Mouse (Mus musculus): Measurements from ENCODE around the gene H2-D1. TPM values are rescaled to one million over a fixed set of nuclear protein-coding genes. Genes with fewer than 3 reads are reported as not detected.
"Not testable (repeated sequence)": the region's sequence is repeated elsewhere in the genome, so short reads cannot be mapped to it uniquely, and the experiment has no call there.

The H2-D1 gene
- polyA plus RNA-seq, 1 experiment from 2014 or later: 60.1 TPM

GRCm38 (mm10) chr17:35233114-35233980, 29.2 kb upstream of the H2-D1 start, which contains the start of gene Atp6v1g2:
TSS of gene Atp6v1g2 (plus strand) at chr17:35233660.
- peaks cover 39% of the 10 kb centered on the region for H3K4me1 ChIP-seq (replicated peaks)
- peaks cover 49% of the 10 kb centered on the region for H3K36me3 ChIP-seq
- peak within 1 kb of the TSS; percentile 98; the same call in 1 of the 2 replicates for H3K27ac ChIP-seq
- DNase-seq (ENCODE audit: low spot score): no peak
- WGBS: 88% methylated on average over 18 of the region's 18 CpGs
- no peaks in the 10 kb centered on the region for H3K27me3 ChIP-seq (ENCODE audit: insufficient read depth, poor library complexity, severe bottlenecking)
- peak within 1 kb of the TSS; percentile 74 for H3K4me3 ChIP-seq
- H3K9me3 ChIP-seq: no peaks in the 10 kb centered on the region

- H3K27me3 ChIP-seq (ENCODE audit: insufficient read depth, poor library complexity, severe bottlenecking); H3K9me3 ChIP-seq; DNase-seq (ENCODE audit: low spot score): not testable (repeated sequence)
- peaks cover 42% of the 10 kb centered on the region for H3K36me3 ChIP-seq
- peak overlapping the region; percentile 98; the same call in 1 of the 2 replicates for H3K27ac ChIP-seq
- WGBS: 90% methylated on average over 7 of the region's 7 CpGs
- H3K4me3 ChIP-seq: peak overlapping the region; percentile 74
- H3K4me1 ChIP-seq (replicated peaks): peaks cover 39% of the 10 kb centered on the region
Measured at GRCm38 (mm10) chr17:35234090-35234489, 28.4 kb upstream of the H2-D1 start.

DNA sequence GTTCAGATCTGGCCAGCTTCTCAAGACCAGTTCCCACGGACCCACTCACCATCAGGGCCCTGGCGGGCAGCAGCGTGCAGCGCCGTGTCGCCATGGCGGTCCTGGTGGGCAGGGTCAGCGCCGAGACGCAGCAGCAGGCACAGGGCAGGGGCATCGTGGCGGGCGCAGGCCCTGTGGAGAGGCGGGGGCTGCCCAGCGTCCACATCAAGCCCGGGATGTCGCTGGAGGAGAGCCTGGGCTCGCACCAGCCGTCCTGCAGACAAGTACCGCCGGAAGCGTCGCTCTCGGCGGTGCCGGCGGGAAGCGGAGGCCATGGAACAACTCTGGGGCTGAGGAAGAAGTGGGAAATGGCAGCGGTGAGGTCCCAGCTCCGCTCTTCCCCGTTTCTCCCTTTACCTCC, 27.6 kb upstream of the H2-D1 start:
- WGBS: 4% methylated on average over 31 of the region's 31 CpGs
- Histone ChIP-seq H3K27ac (peak overlapping the region; percentile 98), H3K9me3 (no peaks in the 10 kb centered on the region), H3K36me3 (peaks cover 34% of the 10 kb centered on the region), H3K4me1 (replicated peaks) (peaks cover 40% of the 10 kb centered on the region), H3K4me3 (peak overlapping the region; percentile 74), H3K27me3 (ENCODE audit: insufficient read depth, poor library complexity, severe bottlenecking) (no peaks in the 10 kb centered on the region)
- DNase-seq (ENCODE audit: low spot score): peak; percentile 69

DNA sequence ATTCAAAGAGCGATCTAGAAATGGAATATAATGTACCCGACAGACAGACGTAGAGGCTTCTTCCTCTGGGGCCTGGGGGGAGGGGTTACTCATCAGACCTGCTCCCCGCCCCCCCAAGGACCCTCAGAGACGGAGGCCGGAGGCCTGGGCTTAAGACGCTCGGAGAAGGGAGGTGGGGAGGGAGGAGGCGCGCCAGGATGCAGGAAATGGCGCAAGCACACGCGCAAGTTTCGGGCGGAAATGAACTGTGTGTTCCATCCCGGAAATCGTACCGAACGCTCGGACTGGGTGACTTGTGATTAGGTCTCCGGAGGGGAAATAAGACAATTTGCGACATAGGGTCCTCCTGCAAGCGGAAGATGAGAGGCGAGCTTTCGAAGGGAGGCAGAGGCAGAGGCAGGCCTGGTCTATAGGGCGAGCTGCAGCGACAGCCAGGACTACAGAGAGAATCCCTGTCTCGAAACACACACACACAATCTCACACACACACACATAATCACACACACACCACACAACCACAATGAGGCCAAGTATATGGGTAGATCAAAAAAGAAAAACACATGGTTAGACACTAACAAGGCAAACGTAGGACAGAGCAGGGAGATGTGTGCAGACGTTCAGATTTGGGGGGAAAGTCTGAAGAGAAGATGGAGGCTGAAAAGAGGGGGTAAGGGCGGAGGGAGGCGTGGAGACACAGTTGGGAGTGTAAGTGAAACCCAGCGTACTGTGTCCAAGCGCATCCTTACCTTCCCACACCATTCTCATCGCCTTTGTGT, 26.7 kb upstream of the H2-D1 start, which contains the start of gene Nfkbil1:
TSS of gene Nfkbil1 (minus strand) at position 179 of the 776 bp plus-strand sequence.
- peak; percentile 91 for DNase-seq (ENCODE audit: low spot score)
- under 1% methylated on average over 35 of the region's 35 CpGs for WGBS
- no peaks in the 10 kb centered on the region for H3K27me3 ChIP-seq (ENCODE audit: insufficient read depth, poor library complexity, severe bottlenecking)
- H3K27ac ChIP-seq: peak within 1 kb of the TSS; percentile 98
- peaks cover 49% of the 10 kb centered on the region for H3K4me1 ChIP-seq (replicated peaks)
- no peaks in the 10 kb centered on the region for H3K9me3 ChIP-seq
- peak within 1 kb of the TSS; percentile 74 for H3K4me3 ChIP-seq
- H3K36me3 ChIP-seq: peaks cover 26% of the 10 kb centered on the region

- H3K27ac ChIP-seq: peak overlapping the region; percentile 98
- under 1% methylated on average over 18 of the region's 18 CpGs for WGBS
- peaks cover 21% of the 10 kb centered on the region for H3K36me3 ChIP-seq
- no peaks in the 10 kb centered on the region for H3K9me3 ChIP-seq
- peak; percentile 97 for DNase-seq (ENCODE audit: low spot score)
- peaks cover 52% of the 10 kb centered on the region for H3K4me1 ChIP-seq (replicated peaks)
- H3K4me3 ChIP-seq: peak overlapping the region; percentile 74
- no peaks in the 10 kb centered on the region for H3K27me3 ChIP-seq (ENCODE audit: insufficient read depth, poor library complexity, severe bottlenecking)
Measured at GRCm38 (mm10) chr17:35236390-35236746, 26.2 kb upstream of the H2-D1 start.

GRCm38 (mm10) chr17:35236996-35237395, 25.5 kb upstream of the H2-D1 start:
- Histone ChIP-seq H3K4me1 (replicated peaks) (peaks cover 48% of the 10 kb centered on the region), H3K27ac (peak overlapping the region; percentile 98), H3K9me3 (no peaks in the 10 kb centered on the region), H3K27me3 (ENCODE audit: insufficient read depth, poor library complexity, severe bottlenecking) (no peaks in the 10 kb centered on the region), H3K36me3 (peaks cover 18% of the 10 kb centered on the region), H3K4me3 (peak overlapping the region; percentile 74)
- no peak for DNase-seq (ENCODE audit: low spot score)
- 78% methylated on average over 9 of the region's 9 CpGs for WGBS

GRCm38 (mm10) chr17:35237504-35237903, 25.0 kb upstream of the H2-D1 start:
- H3K4me3 ChIP-seq: no peak overlapping the region
- no peaks in the 10 kb centered on the region for H3K27me3 ChIP-seq (ENCODE audit: insufficient read depth, poor library complexity, severe bottlenecking)
- no peak overlapping the region for H3K27ac ChIP-seq
- peaks cover 44% of the 10 kb centered on the region for H3K4me1 ChIP-seq (replicated peaks)
- H3K9me3 ChIP-seq: no peaks in the 10 kb centered on the region
- no peak for DNase-seq (ENCODE audit: low spot score)
- H3K36me3 ChIP-seq: peaks cover 15% of the 10 kb centered on the region
- 86% methylated on average over 12 of the region's 12 CpGs for WGBS

- no peak overlapping the region for H3K4me3 ChIP-seq
- peak overlapping the region; percentile 98; the same call in 1 of the 2 replicates for H3K27ac ChIP-seq
- H3K9me3 ChIP-seq: no peaks in the 10 kb centered on the region
- peaks cover 18% of the 10 kb centered on the region for H3K36me3 ChIP-seq
- peaks cover 45% of the 10 kb centered on the region for H3K4me1 ChIP-seq (replicated peaks)
- 83% methylated on average over 5 of the region's 5 CpGs for WGBS
- H3K27me3 ChIP-seq (ENCODE audit: insufficient read depth, poor library complexity, severe bottlenecking): no peaks in the 10 kb centered on the region
- DNase-seq (ENCODE audit: low spot score): no peak
Measured at GRCm38 (mm10) chr17:35239700-35240099, 22.8 kb upstream of the H2-D1 start.

- Histone ChIP-seq H3K9me3 (no peaks in the 10 kb centered on the region), H3K4me3 (peak overlapping the region; percentile 95), H3K36me3 (peaks cover 28% of the 10 kb centered on the region), H3K27me3 (ENCODE audit: insufficient read depth, poor library complexity, severe bottlenecking) (no peaks in the 10 kb centered on the region), H3K27ac (peak overlapping the region; percentile 98), H3K4me1 (replicated peaks) (peaks cover 51% of the 10 kb centered on the region)
- no peak for DNase-seq (ENCODE audit: low spot score)
- WGBS: 36% methylated on average over 12 of the region's 12 CpGs
Measured at GRCm38 (mm10) chr17:35240384-35241304, 21.9 kb upstream of the H2-D1 start.

DNA sequence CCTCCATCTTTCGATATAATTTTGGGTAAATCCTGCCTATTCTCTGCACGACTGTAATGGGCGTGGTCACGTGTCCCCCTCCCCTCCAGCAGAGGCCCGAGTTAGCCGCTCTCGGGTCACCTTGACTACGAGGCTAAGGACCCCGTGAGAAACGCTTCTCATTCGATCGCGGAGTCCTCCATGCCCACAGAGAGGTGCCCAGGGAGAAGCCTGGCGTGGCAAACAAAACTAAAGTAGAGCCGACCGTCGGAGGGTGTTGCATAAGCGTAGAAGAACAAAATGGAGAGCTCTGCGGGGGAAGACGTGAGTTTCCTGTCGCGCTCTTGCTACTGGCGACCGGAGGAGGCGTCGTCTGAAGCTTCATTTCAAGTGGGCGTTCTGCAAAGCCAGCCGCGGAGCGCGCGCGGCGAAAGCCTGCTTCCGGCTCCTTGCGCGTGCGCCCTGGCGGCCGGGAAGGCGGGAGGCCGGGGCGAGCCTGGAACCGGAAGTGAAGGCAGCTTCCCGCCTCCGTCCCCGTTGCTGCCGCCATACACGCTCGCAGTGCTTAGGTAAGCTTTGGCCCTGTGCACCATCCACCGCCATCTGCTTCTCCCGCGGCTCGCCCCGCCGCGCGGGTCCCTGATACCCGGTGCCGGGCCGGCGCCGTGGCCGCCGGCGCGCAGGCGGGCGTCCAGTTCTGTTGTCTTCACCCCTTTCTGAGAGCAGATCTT, 21.1 kb upstream of the H2-D1 start, which contains the start of gene Ddx39b:
TSS of gene Ddx39b (plus strand) at position 442 of the 710 bp plus-strand sequence.
- peak; percentile 96 for DNase-seq (ENCODE audit: low spot score)
- peaks cover 36% of the 10 kb centered on the region for H3K36me3 ChIP-seq

DNA sequence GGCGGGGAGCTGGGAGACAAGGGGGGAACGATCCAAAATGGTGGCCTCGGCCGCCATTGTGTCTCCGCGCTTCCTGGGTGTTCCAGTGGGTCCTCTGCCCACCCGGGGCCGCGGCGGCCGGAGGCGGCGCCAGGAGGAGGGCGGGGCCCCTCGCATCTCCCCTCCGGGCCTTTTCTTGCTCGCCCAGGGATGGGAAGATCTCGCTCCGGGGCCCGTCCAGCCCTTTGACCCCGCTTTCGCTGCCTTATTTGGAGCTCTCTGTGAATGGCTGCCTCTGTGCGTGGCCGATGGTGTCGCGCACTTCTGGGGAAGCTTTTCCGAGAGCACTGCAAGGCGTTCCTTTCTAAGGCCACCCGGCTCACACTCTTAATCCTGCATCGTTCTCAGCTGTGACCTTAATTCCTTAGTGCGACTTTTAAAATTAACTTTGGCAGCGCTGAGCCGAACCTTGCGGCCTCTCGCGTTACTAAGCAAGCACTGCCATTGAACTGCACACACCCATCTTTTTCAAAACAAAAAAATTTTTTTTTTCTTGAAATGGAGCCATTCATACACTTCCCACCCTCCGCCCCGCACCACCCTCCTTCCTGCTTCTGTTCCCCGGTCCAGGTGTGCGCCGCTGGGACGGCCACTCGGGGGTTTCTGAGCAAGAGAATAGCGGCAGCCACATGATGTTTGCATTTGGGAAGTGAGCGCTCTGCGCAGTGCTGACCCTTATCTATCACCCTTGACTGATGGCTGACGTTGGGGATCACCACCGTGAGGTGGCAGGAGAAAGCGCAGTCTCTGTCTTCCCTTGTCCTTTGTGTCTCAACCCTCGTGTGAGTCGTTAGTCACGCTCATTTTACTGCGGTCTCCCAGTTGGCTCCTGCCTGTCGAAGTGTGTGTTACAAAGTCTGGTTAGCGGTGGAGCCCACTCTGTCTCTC, 20.3 kb upstream of the H2-D1 start:
- under 1% methylated on average over 55 of the region's 55 CpGs for WGBS
- Histone ChIP-seq H3K27ac (peak overlapping the region; percentile 98), H3K4me3 (peak overlapping the region; percentile 95), H3K36me3 (peaks cover 44% of the 10 kb centered on the region), H3K9me3 (no peaks in the 10 kb centered on the region), H3K4me1 (replicated peaks) (peaks cover 50% of the 10 kb centered on the region), H3K27me3 (ENCODE audit: insufficient read depth, poor library complexity, severe bottlenecking) (no peaks in the 10 kb centered on the region)
- peak; percentile 73 for DNase-seq (ENCODE audit: low spot score)

More for the DNA sequence above, 21.1 kb upstream of the H2-D1 start, which contains the start of gene Ddx39b:
- H3K27me3 ChIP-seq (ENCODE audit: insufficient read depth, poor library complexity, severe bottlenecking): no peaks in the 10 kb centered on the region
- WGBS: under 1% methylated on average over 69 of the region's 69 CpGs
- peak within 1 kb of the TSS; percentile 95 for H3K4me3 ChIP-seq
- peak within 1 kb of the TSS; percentile 98 for H3K27ac ChIP-seq
- peaks cover 55% of the 10 kb centered on the region for H3K4me1 ChIP-seq (replicated peaks)
- no peaks in the 10 kb centered on the region for H3K9me3 ChIP-seq

Data from hindbrain, embryonic 10.5 days (tissue).